Mouse (Mus musculus): Measurements from ENCODE around the gene Lemd1. TPM values are rescaled to one million over a fixed set of nuclear protein-coding genes. Genes with fewer than 3 reads are reported as not detected.

Lemd1 gene
- polyA plus RNA-seq, 1 experiment from 2014 or later, result 1.9 TPM

DNA sequence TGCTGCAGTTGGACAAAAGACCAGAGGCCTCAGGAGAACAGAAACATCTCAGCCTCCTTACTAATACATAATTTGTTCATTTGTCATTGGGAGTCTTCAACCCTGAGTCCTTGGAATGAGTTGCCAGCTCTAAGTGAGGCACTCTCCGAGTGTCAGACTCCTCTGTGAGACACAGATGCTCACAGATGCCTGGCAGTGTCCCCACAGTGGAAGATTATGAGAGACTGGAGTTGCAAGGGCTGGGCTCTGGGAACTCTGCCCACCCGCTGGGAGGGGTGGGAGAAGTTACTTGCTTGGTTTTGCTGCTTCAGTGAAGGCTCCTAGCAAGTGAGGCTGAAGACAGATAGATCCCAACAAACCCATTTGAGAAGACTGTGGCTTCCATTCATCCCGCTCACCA lies 104.8 kb downstream of the Lemd1 start:
- 0 out of 2 replicates have a peak overlapping the region, but pooled peaks have one; percentile 25 for H3K4me2 ChIP-seq
- WGBS, result 52% methylated on average over 3 of the region's 3 CpGs
- H3K27ac ChIP-seq (ENCODE audit: low read depth), result peak overlapping the region; percentile 88

DNA sequence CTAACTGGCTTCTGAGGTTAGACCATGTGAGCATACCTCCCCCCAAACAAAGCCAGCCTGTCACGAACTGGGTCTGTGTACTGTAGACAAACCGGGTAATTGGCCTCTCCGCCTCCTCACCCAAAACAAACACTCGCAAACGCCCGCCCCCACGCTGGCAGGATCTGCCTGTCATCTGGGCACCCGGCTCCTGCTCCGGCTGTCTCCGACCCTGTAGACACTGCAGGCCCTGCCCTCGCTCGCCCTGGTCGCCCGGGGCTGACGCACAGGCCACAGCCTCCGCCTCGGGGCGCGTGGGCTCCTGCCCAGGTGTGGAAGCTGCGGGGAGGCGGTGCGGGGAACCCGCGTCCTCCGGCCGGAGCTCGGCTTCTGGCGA lies 107.2 kb downstream of the Lemd1 start, which contains the start of gene Klhdc8a:
Gene Klhdc8a (plus strand): TSS at position 202 of the 376 bp plus-strand sequence.
- Histone ChIP-seq H3K4me2 (peak within 1 kb of the TSS; percentile 99), H3K27me3 (ENCODE audit: insufficient read depth, low read length) (peaks cover 31% of the 10 kb centered on the region), H3K9ac (peak within 1 kb of the TSS; percentile 58), H3K27ac (ENCODE audit: low read depth) (no peak within 1 kb of the TSS), H3K36me3 (ENCODE audit: insufficient read depth) (no peaks in the 10 kb centered on the region), H3K4me3 (ENCODE audit: low read depth, low read length) (peak within 1 kb of the TSS; percentile 54), H3K4me1 (ENCODE audit: insufficient read depth) (peaks cover 13% of the 10 kb centered on the region), H3K9me3 (ENCODE audit: low read depth, low read length) (no peaks in the 10 kb centered on the region)
- DNase-seq, result peak; percentile 51
- WGBS, result under 1% methylated on average over 28 of the region's 28 CpGs
- no peak for TF ChIP-seq CTCF (IDR thresholded peaks at IDR 0.05; ENCODE audit: low read depth)
- peak; percentile 55 for ATAC-seq (ENCODE audit: insufficient read depth)

More for the DNA sequence above, 104.8 kb downstream of the Lemd1 start:
- TF ChIP-seq CTCF (IDR thresholded peaks at IDR 0.05; ENCODE audit: low read depth), result no peak
- peaks cover 31% of the 10 kb centered on the region for H3K27me3 ChIP-seq (ENCODE audit: insufficient read depth, low read length)
- no peak overlapping the region for H3K4me3 ChIP-seq (ENCODE audit: low read depth, low read length)
- no peaks in the 10 kb centered on the region for H3K36me3 ChIP-seq (ENCODE audit: insufficient read depth)
- H3K4me1 ChIP-seq (ENCODE audit: insufficient read depth), result peaks cover 26% of the 10 kb centered on the region
- DNase-seq, result peak; percentile 71
- H3K9ac ChIP-seq, result no peak overlapping the region; the same call in 1 of the 2 replicates
- no peak for ATAC-seq (ENCODE audit: insufficient read depth)
- no peaks in the 10 kb centered on the region for H3K9me3 ChIP-seq (ENCODE audit: low read depth, low read length)

DNA sequence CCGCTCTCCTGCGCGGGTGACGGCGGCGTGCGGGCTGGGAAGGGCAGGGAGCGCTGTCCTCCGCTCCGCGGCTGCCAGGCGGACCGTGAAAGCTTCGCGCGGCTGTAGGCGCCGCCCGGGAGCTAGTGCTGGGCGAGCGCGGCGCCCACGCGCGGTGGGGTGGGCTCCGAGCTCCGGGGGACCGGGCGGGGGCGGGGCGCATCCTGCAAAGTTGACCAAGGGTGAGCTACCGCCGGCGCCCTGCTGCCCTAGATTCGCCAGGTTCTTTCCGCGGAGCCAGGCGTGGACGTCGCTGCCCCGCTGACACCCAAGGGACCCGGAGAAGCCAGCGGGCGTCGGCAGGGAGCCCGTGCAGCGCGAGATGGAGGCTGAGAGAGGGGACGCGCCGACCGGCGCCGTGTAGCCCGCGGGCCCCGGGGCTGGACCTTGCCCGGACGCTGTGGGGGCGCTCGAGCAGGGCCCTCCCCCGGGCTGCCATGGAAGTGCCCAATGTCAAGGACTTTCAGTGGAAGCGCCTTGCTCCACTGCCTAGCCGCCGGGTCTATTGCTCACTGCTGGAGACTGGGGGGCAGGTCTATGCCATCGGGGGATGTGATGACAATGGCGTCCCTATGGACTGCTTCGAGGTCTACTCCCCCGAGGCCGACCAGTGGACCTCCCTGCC lies 107.7 kb downstream of the Lemd1 start:
- WGBS, result under 1% methylated on average over 69 of the region's 71 CpGs
- no peak for TF ChIP-seq CTCF (IDR thresholded peaks at IDR 0.05; ENCODE audit: low read depth)
- H3K4me2 ChIP-seq, result peak overlapping the region; percentile 99
- H3K27me3 ChIP-seq (ENCODE audit: insufficient read depth, low read length), result peaks cover 31% of the 10 kb centered on the region
- DNase-seq, result peak; percentile 58
- H3K9me3 ChIP-seq (ENCODE audit: low read depth, low read length), result no peaks in the 10 kb centered on the region
- peaks cover 13% of the 10 kb centered on the region for H3K4me1 ChIP-seq (ENCODE audit: insufficient read depth)
- ATAC-seq (ENCODE audit: insufficient read depth), result peak; percentile 40; the same call in 1 of the 2 replicates
- H3K9ac ChIP-seq, result peak overlapping the region; percentile 58
- H3K36me3 ChIP-seq (ENCODE audit: insufficient read depth), result no peaks in the 10 kb centered on the region
- no peak overlapping the region for H3K27ac ChIP-seq (ENCODE audit: low read depth)
- peak overlapping the region; percentile 54 for H3K4me3 ChIP-seq (ENCODE audit: low read depth, low read length)

DNA sequence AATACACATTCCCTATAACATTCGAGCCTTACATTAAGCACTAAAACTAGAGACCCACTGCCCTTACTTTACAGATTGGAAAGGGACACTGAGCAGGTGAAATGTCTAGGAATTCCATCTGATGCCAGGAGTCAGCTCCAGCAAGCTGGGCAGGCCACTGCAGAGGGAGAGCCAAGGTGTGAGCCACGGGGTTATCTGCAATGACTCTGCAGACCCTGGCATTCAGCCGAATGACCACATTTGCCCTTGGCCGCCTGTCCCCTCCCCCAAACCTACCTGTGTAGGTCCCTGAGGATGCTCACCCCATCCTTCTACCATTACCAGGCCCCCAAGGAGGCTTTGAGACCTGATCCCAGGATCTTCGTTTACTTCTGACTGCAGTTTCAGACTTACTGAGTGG lies 108.5 kb downstream of the Lemd1 start:
- TF ChIP-seq CTCF (IDR thresholded peaks at IDR 0.05; ENCODE audit: low read depth), result no peak
- peaks cover 31% of the 10 kb centered on the region for H3K27me3 ChIP-seq (ENCODE audit: insufficient read depth, low read length)
- no peaks in the 10 kb centered on the region for H3K36me3 ChIP-seq (ENCODE audit: insufficient read depth)
- H3K4me1 ChIP-seq (ENCODE audit: insufficient read depth), result peaks cover 13% of the 10 kb centered on the region
- WGBS, result 71% methylated on average over 5 of the region's 5 CpGs
- DNase-seq, result no peak
- H3K4me2 ChIP-seq, result peak overlapping the region; percentile 99; the same call in 1 of the 2 replicates
- H3K9me3 ChIP-seq (ENCODE audit: low read depth, low read length), result no peaks in the 10 kb centered on the region
- H3K4me3 ChIP-seq (ENCODE audit: low read depth, low read length), result no peak overlapping the region
- no peak for ATAC-seq (ENCODE audit: insufficient read depth)
- no peak overlapping the region for H3K9ac ChIP-seq
- no peak overlapping the region for H3K27ac ChIP-seq (ENCODE audit: low read depth)

DNA sequence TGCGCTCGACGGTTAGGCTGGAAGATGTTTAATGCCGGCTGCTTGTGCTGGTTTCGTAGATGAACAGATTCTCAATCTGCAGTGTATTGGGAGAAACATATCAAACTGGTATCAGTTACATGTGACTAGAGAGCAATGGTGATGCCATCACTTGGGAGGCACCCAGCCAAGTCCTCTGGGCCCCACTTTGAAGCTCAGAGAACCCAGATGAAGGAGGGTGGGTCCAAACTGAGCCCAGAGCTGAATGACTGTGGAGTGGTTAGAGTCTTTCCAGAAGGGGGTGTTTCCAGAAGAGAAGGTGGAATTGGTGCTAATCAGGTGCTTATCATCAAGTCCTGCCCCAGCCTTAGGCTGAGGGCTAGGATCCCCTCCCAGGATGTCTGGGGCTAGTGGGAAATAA lies 110.0 kb downstream of the Lemd1 start:
- Histone ChIP-seq H3K4me1 (ENCODE audit: insufficient read depth) (peaks cover 7% of the 10 kb centered on the region; the same call in 1 of the 2 replicates), H3K9me3 (ENCODE audit: low read depth, low read length) (no peaks in the 10 kb centered on the region), H3K9ac (no peak overlapping the region), H3K4me2 (no peak overlapping the region), H3K36me3 (ENCODE audit: insufficient read depth) (no peaks in the 10 kb centered on the region), H3K4me3 (ENCODE audit: low read depth, low read length) (no peak overlapping the region), H3K27me3 (ENCODE audit: insufficient read depth, low read length) (peaks cover 31% of the 10 kb centered on the region), H3K27ac (ENCODE audit: low read depth) (no peak overlapping the region)
- no peak for DNase-seq
- 85% methylated on average over 5 of the region's 5 CpGs for WGBS
- no peak for ATAC-seq (ENCODE audit: insufficient read depth)
- no peak for TF ChIP-seq CTCF (IDR thresholded peaks at IDR 0.05; ENCODE audit: low read depth)

DNA sequence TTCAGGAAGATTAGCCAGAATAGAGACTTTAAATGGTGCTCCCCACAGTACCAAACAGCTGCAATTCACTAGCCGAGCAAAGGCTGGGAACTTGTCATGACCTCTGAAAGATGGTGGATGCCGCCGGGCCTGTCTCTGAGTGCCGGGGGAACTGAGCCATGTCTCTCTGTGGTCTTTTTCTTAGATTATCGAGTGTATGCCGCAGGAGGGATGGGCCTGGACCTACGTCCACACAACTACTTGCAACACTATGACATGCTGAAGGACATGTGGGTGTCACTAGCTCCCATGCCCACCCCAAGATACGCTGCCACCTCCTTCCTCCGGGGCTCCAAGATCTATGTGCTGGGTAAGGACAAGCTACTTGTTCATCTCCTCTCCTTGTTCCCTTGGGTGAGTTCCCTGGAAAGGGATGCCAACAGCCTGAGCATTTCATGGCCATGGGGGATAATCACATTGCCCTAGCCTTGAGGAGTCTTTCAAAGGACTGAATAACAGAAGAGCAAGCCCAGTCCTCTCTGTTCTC lies 111.2 kb downstream of the Lemd1 start:
- 79% methylated on average over 9 of the region's 9 CpGs for WGBS
- H3K4me3 ChIP-seq (ENCODE audit: low read depth, low read length), result no peak overlapping the region
- no peaks in the 10 kb centered on the region for H3K36me3 ChIP-seq (ENCODE audit: insufficient read depth)
- no peaks in the 10 kb centered on the region for H3K9me3 ChIP-seq (ENCODE audit: low read depth, low read length)
- no peak overlapping the region for H3K9ac ChIP-seq
- H3K27ac ChIP-seq (ENCODE audit: low read depth), result no peak overlapping the region
- H3K4me2 ChIP-seq, result no peak overlapping the region
- no peak for DNase-seq
- H3K27me3 ChIP-seq (ENCODE audit: insufficient read depth, low read length), result peaks cover 31% of the 10 kb centered on the region
- no peak for ATAC-seq (ENCODE audit: insufficient read depth)
- peaks cover 5% of the 10 kb centered on the region; the same call in 1 of the 2 replicates for H3K4me1 ChIP-seq (ENCODE audit: insufficient read depth)
- no peak for TF ChIP-seq CTCF (IDR thresholded peaks at IDR 0.05; ENCODE audit: low read depth)

DNA sequence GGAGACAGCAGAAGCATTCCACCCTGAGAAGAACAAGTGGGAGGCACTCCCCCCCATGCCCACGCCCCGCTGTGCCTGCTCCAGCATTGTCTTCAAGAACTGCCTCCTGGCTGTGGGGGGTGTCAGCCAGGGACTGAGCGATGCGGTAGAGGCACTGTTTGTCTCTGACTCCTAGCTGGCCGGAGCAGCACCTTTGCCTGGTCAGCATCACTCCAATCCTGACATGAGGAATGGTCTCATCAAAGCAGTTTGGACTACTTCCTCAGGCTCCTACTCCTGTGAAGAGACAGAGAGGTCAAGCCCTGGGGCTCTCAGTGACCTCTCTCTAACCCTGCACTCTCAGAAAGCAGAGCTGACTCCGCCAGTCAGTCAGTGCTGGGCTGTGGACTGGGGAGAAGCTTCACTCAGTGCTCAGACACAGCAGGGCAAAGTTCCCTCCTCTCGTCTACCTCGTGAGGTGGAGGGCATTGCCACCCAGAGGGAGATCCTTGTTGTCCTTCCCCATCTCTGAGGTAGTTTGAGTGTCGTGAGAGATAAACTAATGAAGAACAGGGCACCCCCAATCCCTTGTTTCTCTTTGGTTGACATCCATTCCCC lies 113.5 kb downstream of the Lemd1 start:
- ATAC-seq (ENCODE audit: insufficient read depth) (no peak), DNase-seq (no peak)
- no peaks in the 10 kb centered on the region for H3K4me1 ChIP-seq (ENCODE audit: insufficient read depth)
- H3K4me3 ChIP-seq (ENCODE audit: low read depth, low read length), result no peak overlapping the region
- H3K27ac ChIP-seq (ENCODE audit: low read depth), result no peak overlapping the region
- H3K27me3 ChIP-seq (ENCODE audit: insufficient read depth, low read length), result peaks cover 9% of the 10 kb centered on the region; the same call in 1 of the 2 replicates
- H3K9me3 ChIP-seq (ENCODE audit: low read depth, low read length), result no peaks in the 10 kb centered on the region
- whole genome bisulfite sequencing, result 24% methylated on average over 9 of the region's 9 CpGs
- no peak overlapping the region for H3K9ac ChIP-seq
- TF ChIP-seq CTCF (IDR thresholded peaks at IDR 0.05; ENCODE audit: low read depth), result no peak
- no peak overlapping the region for H3K4me2 ChIP-seq
- H3K36me3 ChIP-seq (ENCODE audit: insufficient read depth), result no peaks in the 10 kb centered on the region
